Mouse (Mus musculus) lung, postnatal 36 days (tissue): ENCODE measurements around the gene Sae1.

Experiments
- DNase-seq: peaks from one replicate; pipeline ENCODE4 v3.0.0; 2022; ENCODE audit warnings: mixed read lengths

Gene Sae1

GRCm38 (mm10) chr7:16273081-16273765 lies 114.4 kb downstream of the Sae1 start, which contains the start of gene Inafm1:
Gene Inafm1, minus strand, starts transcription at chr7:16273617.
- peak; percentile 96 for DNase-seq

- peak; percentile 75 for DNase-seq
Observed at GRCm38 (mm10) chr7:16272681-16273080, 114.9 kb downstream of the Sae1 start.

GRCm38 (mm10) chr7:16271139-16271538 lies 116.5 kb downstream of the Sae1 start:
- DNase-seq, result no peak
